ENCODE assay signal across 8 mouse cellular contexts in genomic region chr1:127500219-127500618, GRCm38 (mm10).
A peak's percentile ranks its signal among the peaks of the same experiment; 100 is the strongest.
DNase-seq lines count a peak whose midpoint lies in the region; ATAC-seq lines count a peak whose summit lies in the region.

No protein-coding gene starts in this region.

- H3K9me3 ChIP-seq in heart, embryonic 11.5 days (replicated peaks; ENCODE audit: control insufficient read depth, low read length): no peaks in the 10 kb centered on the region

- no peaks in the 10 kb centered on the region for H3K27me3 ChIP-seq in heart, embryonic 11.5 days (ENCODE audit: control insufficient read depth, insufficient read depth, low read length)

- no peak overlapping the region for H3K4me2 ChIP-seq in heart, embryonic 11.5 days

- H3K4me1 ChIP-seq in heart, embryonic 11.5 days (ENCODE audit: control insufficient read depth, insufficient read depth, low read length): peaks cover 2% of the 10 kb centered on the region; the same call in 1 of the 2 replicates

- 10% methylated on average over 8 of the region's 8 CpGs for WGBS in heart, embryonic 11.5 days (ENCODE audit: insufficient replicate concordance)

- peak; percentile 55 to 84 for DNase-seq in heart, adult 18-20 months
- peak; percentile 87 for DNase-seq in cerebellum, adult 8-10 months
- peak; percentile 50 to 83 for DNase-seq in frontal cortex, postnatal 10 days (ENCODE audit: low spot score in 2 of 2)
- DNase-seq in induced T-regulatory cell, adult 2 months (ENCODE audit: low read depth): peak; percentile 81
- DNase-seq in left cerebral cortex, postnatal 36 days (ENCODE audit: low spot score in 2 of 2): peak; percentile 57 to 81
- DNase-seq in naive thymus-derived CD4-positive, alpha-beta T cell, adult 2 months (ENCODE audit: low read depth): peak; percentile 69
- peak; percentile 62 to 80 for DNase-seq in spleen, postnatal 14 days (ENCODE audit: low spot score in 2 of 2)

- no peak overlapping the region for H3K9ac ChIP-seq in heart, embryonic 11.5 days (ENCODE audit: low read depth, low read length)

- H3K27ac ChIP-seq in heart, embryonic 11.5 days (ENCODE audit: low read depth, low read length): no peak overlapping the region

- intact Hi-C loops in left cerebral cortex, postnatal 36 days (cut with DNase I): loop anchor here (1.0 to 5.0 kb wide), 2 partner anchors 177 to 265 kb away; partner anchors contain the start of gene Tmem163

- H3K4me3 ChIP-seq in heart, embryonic 11.5 days (ENCODE audit: low read depth, low read length): no peak overlapping the region

- no peaks in the 10 kb centered on the region for H3K36me3 ChIP-seq in heart, embryonic 11.5 days (ENCODE audit: control insufficient read depth, insufficient read depth, low read length)

- ATAC-seq in heart, embryonic 11.5 days (replicated peaks; ENCODE audit: insufficient number of reproducible peaks, low FRiP score, low TSS enrichment): no peak
